Mouse (Mus musculus) spleen, adult 2 months (tissue): ENCODE results near the gene Rnasel. TPM values are rescaled to one million over a fixed set of nuclear protein-coding genes. Genes with fewer than 3 reads are reported as not detected.

ENCODE experiments used
- DNase-seq, 2 experiments: peaks; one replicate each; pipeline versions ENCODE4 v3.0.0 to v3.0.0-alpha.2; 2012 to 2021; ENCODE audit warnings: low spot score in 2 of 2, low read depth in 1 of 2
- H3K27ac ChIP-seq: fragments of 200-500 bp; 2 replicates; pipeline ENCODE4 v1.5.1; 2012; ENCODE audit warnings: low read length, inconsistent platforms; ENCODE audit not compliant: insufficient read depth
- H3K27me3 ChIP-seq: fragments of 200-500 bp; 2 replicates; pipeline ENCODE4 v1.6.1; 2012; ENCODE audit warnings: mild to moderate bottlenecking, moderate library complexity, low read length, inconsistent platforms; ENCODE audit not compliant: control insufficient read depth, insufficient read depth
- H3K36me3 ChIP-seq: fragments of 200-500 bp; 2 replicates; pipeline ENCODE4 v1.6.1; 2012; ENCODE audit warnings: mild to moderate bottlenecking, low read length, inconsistent platforms; ENCODE audit not compliant: control insufficient read depth, insufficient read depth
- H3K4me1 ChIP-seq: fragments of 200-500 bp; 2 replicates; pipeline ENCODE4 v1.6.1; 2011; ENCODE audit warnings: inconsistent platforms; ENCODE audit not compliant: control insufficient read depth, insufficient read depth, insufficient read length
- H3K4me3 ChIP-seq: fragments of 200-500 bp; 2 replicates; pipeline ENCODE4 v1.5.1; 2011; ENCODE audit warnings: mild to moderate bottlenecking, inconsistent platforms; ENCODE audit not compliant: insufficient read depth, insufficient read length; ENCODE audit errors: extremely low read depth
- CTCF ChIP-seq: fragments of 200-500 bp; IDR thresholded peaks from 2 replicates; pipeline ENCODE4 v1.5.1; 2011; ENCODE audit warnings: mild to moderate bottlenecking, inconsistent platforms; ENCODE audit not compliant: insufficient read depth, insufficient read length, insufficient replicate concordance; ENCODE audit errors: extremely low read depth
- POLR2A ChIP-seq: fragments of 200-500 bp; IDR thresholded peaks from 2 replicates; pipeline ENCODE4 v1.6.1; 2011; ENCODE audit warnings: low read depth, low read length, inconsistent platforms
- WGBS: fragments of 180-500 bp; shearing (Covaris S2); methylation state at CpG from one replicate; pipeline ENCODE4 v1.1.7; 2018; 5-methylcytosine and 5-hydroxymethylcytosine counted together
- polyA plus RNA-seq: library from polyadenylated mRNA; depleted of rRNA; stranded (reverse); fragments of >200 nt; gene quantifications from 2 replicates; pipeline ENCODE4 v1.2.3, GENCODE M21; 2012; rRNA removed

Gene Rnasel
- polyA plus RNA-seq, 1 experiment = 7.0 TPM

GRCm38 (mm10) chr1:153783339-153783738, 34.1 kb downstream of the Rnasel start:
- Histone ChIP-seq H3K27me3 (no peaks in the 10 kb centered on the region), H3K36me3 (no peaks in the 10 kb centered on the region), H3K27ac (no peak overlapping the region), H3K4me1 (no peaks in the 10 kb centered on the region), H3K4me3 (no peak overlapping the region)
- no peak for DNase-seq
- WGBS = 43% methylated on average over 1 of the region's 1 CpGs
- TF ChIP-seq CTCF (no peak), POLR2A (no peak)

- Histone ChIP-seq H3K27me3 (no peaks in the 10 kb centered on the region), H3K36me3 (no peaks in the 10 kb centered on the region), H3K27ac (no peak overlapping the region), H3K4me3 (no peak overlapping the region), H3K4me1 (no peaks in the 10 kb centered on the region)
- WGBS = 25% methylated on average over 4 of the region's 4 CpGs
- TF ChIP-seq CTCF (no peak), POLR2A (no peak)
- no peak for DNase-seq
Observed at GRCm38 (mm10) chr1:153785608-153786007, 36.4 kb downstream of the Rnasel start.

- Histone ChIP-seq H3K36me3 (no peaks in the 10 kb centered on the region), H3K27ac (no peak overlapping the region), H3K27me3 (no peaks in the 10 kb centered on the region), H3K4me3 (no peak overlapping the region), H3K4me1 (no peaks in the 10 kb centered on the region)
- 38% methylated on average over 2 of the region's 2 CpGs for WGBS
- no peak for DNase-seq
- no peak for TF ChIP-seq CTCF
- TF ChIP-seq POLR2A = no peak
Observed at GRCm38 (mm10) chr1:153790708-153791107, 41.5 kb downstream of the Rnasel start.

GRCm38 (mm10) chr1:153794241-153794640, 45.0 kb downstream of the Rnasel start:
- Histone ChIP-seq H3K36me3 (no peaks in the 10 kb centered on the region), H3K4me1 (no peaks in the 10 kb centered on the region), H3K4me3 (no peak overlapping the region), H3K27me3 (no peaks in the 10 kb centered on the region), H3K27ac (no peak overlapping the region)
- no peak for TF ChIP-seq CTCF
- 71% methylated on average over 3 of the region's 3 CpGs for WGBS
- no peak for DNase-seq

GRCm38 (mm10) chr1:153802691-153803090, 53.5 kb downstream of the Rnasel start:
- DNase-seq = no peak
- H3K27ac ChIP-seq = no peak overlapping the region
- WGBS = 62% methylated on average over 7 of the region's 7 CpGs
- H3K36me3 ChIP-seq = no peaks in the 10 kb centered on the region
- H3K4me3 ChIP-seq = no peak overlapping the region
- no peak for TF ChIP-seq POLR2A
- no peaks in the 10 kb centered on the region for H3K27me3 ChIP-seq
- H3K4me1 ChIP-seq = peaks cover 8% of the 10 kb centered on the region

GRCm38 (mm10) chr1:153803530-153803929, 54.3 kb downstream of the Rnasel start:
- WGBS = 35% methylated on average over 8 of the region's 8 CpGs
- peak; percentile 18 to 47 for DNase-seq
- no peak for TF ChIP-seq CTCF
- no peak for TF ChIP-seq POLR2A

GRCm38 (mm10) chr1:153807390-153807993, 58.3 kb downstream of the Rnasel start:
- H3K4me3 ChIP-seq = peak overlapping the region; percentile 41
- peak; percentile 29 to 50 for DNase-seq
- H3K36me3 ChIP-seq = no peaks in the 10 kb centered on the region
- 16% methylated on average over 13 of the region's 13 CpGs for WGBS
- H3K4me1 ChIP-seq = peaks cover 8% of the 10 kb centered on the region
- no peak overlapping the region for H3K27ac ChIP-seq
- no peaks in the 10 kb centered on the region for H3K27me3 ChIP-seq
- no peak for TF ChIP-seq POLR2A
- peak; percentile 26; the same call in 1 of the 2 replicates for TF ChIP-seq CTCF

More at GRCm38 (mm10) chr1:153803530-153803929, 54.3 kb downstream of the Rnasel start:
- Histone ChIP-seq H3K27me3 (no peaks in the 10 kb centered on the region), H3K4me3 (no peak overlapping the region), H3K36me3 (no peaks in the 10 kb centered on the region), H3K4me1 (peaks cover 8% of the 10 kb centered on the region), H3K27ac (peak overlapping the region; percentile 20; the same call in 1 of the 2 replicates)

Other genes with a start within 250 kb of the Rnasel start
- gene Npl, start 199.4 kb upstream of the Rnasel start, polyA plus RNA-seq = 1.4 and 1.9 TPM in 2 replicates
- 0.02 TPM in 2 replicates for gene Rgs8, start 96.4 kb upstream of the Rnasel start, polyA plus RNA-seq
- 0.88 and 1.2 TPM in 2 replicates for gene Rgs16, start 9.1 kb upstream of the Rnasel start, polyA plus RNA-seq
- not detected in 2 replicates for gene Rgsl1, start 94.7 kb downstream of the Rnasel start, polyA plus RNA-seq
- not detected in 2 replicates for gene Teddm1b, start 124.9 kb downstream of the Rnasel start, polyA plus RNA-seq
- gene Teddm1a, start 142.3 kb downstream of the Rnasel start, polyA plus RNA-seq = not detected in 2 replicates
- gene Glul, start 150.5 kb downstream of the Rnasel start, polyA plus RNA-seq = 66.9 and 168 TPM in 2 replicates
- 0.32 and 0.43 TPM in 2 replicates for gene Teddm2, start 150.8 kb downstream of the Rnasel start, polyA plus RNA-seq